Mouse (Mus musculus) hindbrain, embryonic 10.5 days (tissue): ENCODE results near the gene Rhpn2. TPM values are rescaled to one million over a fixed set of nuclear protein-coding genes. Genes with fewer than 3 reads are reported as not detected.

Experiments used
- DNase-seq: peaks from one replicate; pipeline ENCODE4 v3.0.0-alpha.2; 2017; ENCODE audit warnings: low spot score
- H3K27ac ChIP-seq: fragments of 300-500 bp; sonication (generic); 2 replicates; pipeline ENCODE4 v1.5.1; 2016; ENCODE audit warnings: mild to moderate bottlenecking, moderate library complexity
- H3K27me3 ChIP-seq: fragments of 300-500 bp; sonication (generic); 2 replicates; pipeline ENCODE4 v1.6.1; 2016; ENCODE audit warnings: mild to moderate bottlenecking; ENCODE audit not compliant: poor library complexity, insufficient read depth, severe bottlenecking
- H3K36me3 ChIP-seq: fragments of 300-500 bp; sonication (generic); 2 replicates; pipeline ENCODE4 v1.6.1; 2016; ENCODE audit warnings: mild to moderate bottlenecking, moderate library complexity
- H3K4me1 ChIP-seq: fragments of 300-500 bp; sonication (generic); replicated peaks from 2 replicates; pipeline ENCODE4 v1.6.1; 2016; ENCODE audit warnings: mild to moderate bottlenecking
- H3K4me3 ChIP-seq: fragments of 300-500 bp; sonication (generic); 2 replicates; pipeline ENCODE4 v1.5.1; 2016; ENCODE audit warnings: mild to moderate bottlenecking, moderate library complexity
- H3K9me3 ChIP-seq: fragments of 300-500 bp; sonication (generic); 2 replicates; pipeline ENCODE4 v1.6.1; 2016; ENCODE audit warnings: mild to moderate bottlenecking, moderate library complexity
- WGBS: fragments of 180-500 bp; shearing (Covaris S2); methylation state at CpG from one replicate; pipeline ENCODE4 v1.1.7; 2016; 5-methylcytosine and 5-hydroxymethylcytosine counted together
- polyA plus RNA-seq: library from polyadenylated mRNA; unstranded; fragments of >200 nt; fragmentation: Nextera tagmentation; extraction: Ambion mirVana; gene quantifications from 2 replicates; pipeline ENCODE4 v1.2.1, GENCODE M21; 2016

Rhpn2 gene
- polyA plus RNA-seq, 1 experiment from 2014 or later, result 4.0 TPM

- DNase-seq, result no peak
- no peaks in the 10 kb centered on the region for H3K27me3 ChIP-seq
- 94% methylated on average over 15 of the region's 15 CpGs for WGBS
- no peaks in the 10 kb centered on the region for H3K36me3 ChIP-seq
- no peaks in the 10 kb centered on the region for H3K4me1 ChIP-seq
- H3K9me3 ChIP-seq, result no peaks in the 10 kb centered on the region
- no peak overlapping the region for H3K4me3 ChIP-seq
- no peak overlapping the region for H3K27ac ChIP-seq
Measured at GRCm38 (mm10) chr7:35353306-35353705, 19.3 kb downstream of the Rhpn2 start.

- H3K27ac ChIP-seq, result no peak overlapping the region
- no peak for DNase-seq
- no peak overlapping the region for H3K4me3 ChIP-seq
- H3K9me3 ChIP-seq, result no peaks in the 10 kb centered on the region
- H3K27me3 ChIP-seq, result no peaks in the 10 kb centered on the region
- WGBS, result 88% methylated on average over 5 of the region's 5 CpGs
- H3K36me3 ChIP-seq, result no peaks in the 10 kb centered on the region
- H3K4me1 ChIP-seq, result no peaks in the 10 kb centered on the region
Measured at GRCm38 (mm10) chr7:35355303-35355872, 21.4 kb downstream of the Rhpn2 start.

- Histone ChIP-seq H3K36me3 (no peaks in the 10 kb centered on the region), H3K4me1 (peaks cover 6% of the 10 kb centered on the region), H3K9me3 (no peaks in the 10 kb centered on the region), H3K27ac (no peak overlapping the region), H3K4me3 (no peak overlapping the region), H3K27me3 (no peaks in the 10 kb centered on the region)
- DNase-seq, result no peak
- WGBS, result 88% methylated on average over 12 of the region's 12 CpGs
Measured at GRCm38 (mm10) chr7:35357621-35358020, 23.7 kb downstream of the Rhpn2 start.

- Histone ChIP-seq H3K27me3 (no peaks in the 10 kb centered on the region), H3K9me3 (0 out of 2 replicates have a peak, but pooled peaks cover 3% of the 10 kb centered on the region), H3K4me3 (no peak overlapping the region), H3K36me3 (peaks cover 5% of the 10 kb centered on the region; the same call in 1 of the 2 replicates), H3K27ac (no peak overlapping the region), H3K4me1 (peaks cover 12% of the 10 kb centered on the region)
- no peak for DNase-seq
- 71% methylated on average over 5 of the region's 5 CpGs for WGBS
Measured at GRCm38 (mm10) chr7:35362253-35362652, 28.3 kb downstream of the Rhpn2 start.

- Histone ChIP-seq H3K4me3 (no peak overlapping the region), H3K27me3 (no peaks in the 10 kb centered on the region), H3K27ac (peak overlapping the region; percentile 59; the same call in 1 of the 2 replicates), H3K4me1 (peaks cover 12% of the 10 kb centered on the region), H3K36me3 (peaks cover 5% of the 10 kb centered on the region; the same call in 1 of the 2 replicates), H3K9me3 (0 out of 2 replicates have a peak, but pooled peaks cover 3% of the 10 kb centered on the region)
- WGBS, result 71% methylated on average over 5 of the region's 5 CpGs
- no peak for DNase-seq
Measured at GRCm38 (mm10) chr7:35362868-35363267, 28.9 kb downstream of the Rhpn2 start.

- peaks cover 12% of the 10 kb centered on the region for H3K4me1 ChIP-seq
- peaks cover 8% of the 10 kb centered on the region; the same call in 1 of the 2 replicates for H3K36me3 ChIP-seq
- no peak overlapping the region for H3K4me3 ChIP-seq
- WGBS, result 73% methylated on average over 12 of the region's 12 CpGs
- H3K9me3 ChIP-seq, result peaks cover 5% of the 10 kb centered on the region; the same call in 1 of the 2 replicates
- H3K27ac ChIP-seq, result no peak overlapping the region
- no peak for DNase-seq
- H3K27me3 ChIP-seq, result no peaks in the 10 kb centered on the region
Measured at GRCm38 (mm10) chr7:35365161-35365910, 31.4 kb downstream of the Rhpn2 start.

GRCm38 (mm10) chr7:35371096-35371495 lies 37.1 kb downstream of the Rhpn2 start:
- WGBS, result 27% methylated on average over 14 of the region's 14 CpGs
- H3K4me3 ChIP-seq, result peak overlapping the region; percentile 23

GRCm38 (mm10) chr7:35372483-35373017 lies 38.6 kb downstream of the Rhpn2 start:
- H3K9me3 ChIP-seq, result peaks cover 3% of the 10 kb centered on the region; the same call in 1 of the 2 replicates
- no peaks in the 10 kb centered on the region for H3K27me3 ChIP-seq
- no peak overlapping the region for H3K4me3 ChIP-seq
- DNase-seq, result no peak
- H3K4me1 ChIP-seq, result peaks cover 26% of the 10 kb centered on the region
- 93% methylated on average over 14 of the region's 14 CpGs for WGBS
- 0 out of 2 replicates have a peak, but pooled peaks cover 3% of the 10 kb centered on the region for H3K36me3 ChIP-seq
- peak overlapping the region; percentile 24; the same call in 1 of the 2 replicates for H3K27ac ChIP-seq

More at GRCm38 (mm10) chr7:35371096-35371495, 37.1 kb downstream of the Rhpn2 start:
- Histone ChIP-seq H3K36me3 (peaks cover 8% of the 10 kb centered on the region; the same call in 1 of the 2 replicates), H3K27me3 (no peaks in the 10 kb centered on the region), H3K4me1 (peaks cover 26% of the 10 kb centered on the region), H3K9me3 (peaks cover 5% of the 10 kb centered on the region; the same call in 1 of the 2 replicates), H3K27ac (peak overlapping the region; percentile 84)
- peak; percentile 37 for DNase-seq

- 0 out of 2 replicates have a peak, but pooled peaks cover 3% of the 10 kb centered on the region for H3K36me3 ChIP-seq
- 77% methylated on average over 16 of the region's 16 CpGs for WGBS
- DNase-seq, result no peak
- no peak overlapping the region for H3K4me3 ChIP-seq
- peaks cover 3% of the 10 kb centered on the region; the same call in 1 of the 2 replicates for H3K9me3 ChIP-seq
- H3K27me3 ChIP-seq, result no peaks in the 10 kb centered on the region
- peaks cover 26% of the 10 kb centered on the region for H3K4me1 ChIP-seq
- H3K27ac ChIP-seq, result no peak overlapping the region
Measured at GRCm38 (mm10) chr7:35373146-35373989, 39.4 kb downstream of the Rhpn2 start.

GRCm38 (mm10) chr7:35374265-35374664 lies 40.3 kb downstream of the Rhpn2 start:
- no peak overlapping the region for H3K27ac ChIP-seq
- no peaks in the 10 kb centered on the region for H3K27me3 ChIP-seq
- H3K4me1 ChIP-seq, result peaks cover 27% of the 10 kb centered on the region
- H3K4me3 ChIP-seq, result no peak overlapping the region
- no peaks in the 10 kb centered on the region for H3K9me3 ChIP-seq
- H3K36me3 ChIP-seq, result no peaks in the 10 kb centered on the region
- WGBS, result 87% methylated on average over 7 of the region's 7 CpGs
- DNase-seq, result no peak

- H3K4me3 ChIP-seq, result no peak overlapping the region
- no peak for DNase-seq
- H3K36me3 ChIP-seq, result no peaks in the 10 kb centered on the region
- H3K27me3 ChIP-seq, result no peaks in the 10 kb centered on the region
- H3K4me1 ChIP-seq, result peaks cover 20% of the 10 kb centered on the region
- H3K27ac ChIP-seq, result no peak overlapping the region
- no peaks in the 10 kb centered on the region for H3K9me3 ChIP-seq
- WGBS, result 96% methylated on average over 9 of the region's 9 CpGs
Measured at GRCm38 (mm10) chr7:35376623-35377022, 42.7 kb downstream of the Rhpn2 start.

GRCm38 (mm10) chr7:35379492-35380119 lies 45.6 kb downstream of the Rhpn2 start:
- H3K9me3 ChIP-seq, result no peaks in the 10 kb centered on the region
- WGBS, result 68% methylated on average over 16 of the region's 16 CpGs
- no peak overlapping the region for H3K4me3 ChIP-seq
- no peak for DNase-seq
- no peaks in the 10 kb centered on the region for H3K36me3 ChIP-seq
- no peak overlapping the region for H3K27ac ChIP-seq
- peaks cover 14% of the 10 kb centered on the region for H3K4me1 ChIP-seq
- no peaks in the 10 kb centered on the region for H3K27me3 ChIP-seq
